Mouse (Mus musculus) stomach, embryonic 14.5 days (tissue): ENCODE data around the gene Baz2b. TPM values are rescaled to one million over a fixed set of nuclear protein-coding genes. Genes with fewer than 3 reads are reported as not detected.

Experiments used
- ATAC-seq: fragments of 200-750 bp; cut with Nextera tagmentation; 2 replicates; pipeline ENCODE4 v1.8.0; 2017; ENCODE audit warnings: low read depth, moderate TSS enrichment; ENCODE audit not compliant: insufficient number of reproducible peaks, insufficient read depth, low FRiP score
- H3K27ac ChIP-seq: fragments of 300-500 bp; sonication (generic); 2 replicates; pipeline ENCODE4 v1.5.1; 2014; ENCODE audit warnings: mild to moderate bottlenecking, low read length, moderate library complexity, mixed read lengths
- H3K27me3 ChIP-seq: fragments of 300-500 bp; sonication (generic); 2 replicates; pipeline ENCODE4 v1.6.1; 2014; ENCODE audit warnings: low read length, control low read depth, mixed read lengths; ENCODE audit not compliant: control insufficient read depth, insufficient read depth
- H3K36me3 ChIP-seq: fragments of 300-500 bp; sonication (generic); 2 replicates; pipeline ENCODE4 v1.6.1; 2014; ENCODE audit warnings: mild to moderate bottlenecking, control low read depth, low read length, moderate library complexity, mixed read lengths; ENCODE audit not compliant: control insufficient read depth, insufficient read depth
- H3K4me1 ChIP-seq: fragments of 300-500 bp; sonication (generic); 2 replicates; pipeline ENCODE4 v1.6.1; 2014; ENCODE audit warnings: low read length, control low read depth, mixed read lengths; ENCODE audit not compliant: control insufficient read depth, insufficient read depth
- H3K4me2 ChIP-seq: fragments of 300-500 bp; sonication (generic); replicated peaks from 2 replicates; pipeline ENCODE4 v1.6.1; 2014; ENCODE audit warnings: low read depth, low read length, control low read depth
- H3K4me3 ChIP-seq: fragments of 300-500 bp; sonication (generic); 2 replicates; pipeline ENCODE4 v1.5.1; 2014; ENCODE audit warnings: low read depth, low read length, control low read depth
- H3K9ac ChIP-seq: fragments of 300-500 bp; sonication (generic); replicated peaks from 2 replicates; pipeline ENCODE4 v1.6.1; 2014; ENCODE audit warnings: low read depth, mild to moderate bottlenecking, control low read depth, low read length, moderate library complexity, mixed read lengths
- H3K9me3 ChIP-seq: fragments of 300-500 bp; sonication (generic); 2 replicates; pipeline ENCODE4 v1.6.1; 2016; ENCODE audit warnings: low read depth, low read length, control low read depth; ENCODE audit not compliant: control insufficient read depth
- WGBS: fragments of 180-500 bp; shearing (Covaris S2); extraction: QIAGEN DNeasy Blood & Tissue Kit; methylation state at CpG from one replicate; pipeline ENCODE4 v1.1.7; 2014; 5-methylcytosine and 5-hydroxymethylcytosine counted together
- polyA plus RNA-seq: library from polyadenylated mRNA; unstranded; fragments of >200 nt; fragmentation: Nextera tagmentation; extraction: Ambion mirVana; gene quantifications from 2 replicates; pipeline ENCODE4 v1.2.1, GENCODE M21; 2014

Gene Baz2b
- polyA plus RNA-seq, 1 experiment from 2014 or later: 80.0 TPM

- Histone ChIP-seq H3K9ac (peak overlapping the region; percentile 95), H3K27me3 (no peaks in the 10 kb centered on the region), H3K36me3 (peaks cover 6% of the 10 kb centered on the region; the same call in 1 of the 2 replicates), H3K4me3 (peak overlapping the region; percentile 90), H3K9me3 (no peaks in the 10 kb centered on the region), H3K4me1 (peaks cover 11% of the 10 kb centered on the region; the same call in 1 of the 2 replicates), H3K27ac (peak overlapping the region; percentile 76), H3K4me2 (peak overlapping the region; percentile 69)
- under 1% methylated on average over 35 of the region's 35 CpGs for WGBS
- 0 out of 2 replicates have a peak, but pooled peaks have one; percentile 25 for ATAC-seq
Measured at GRCm38 (mm10) chr2:60209122-60209611, 472 bp downstream of the Baz2b start.

- H3K27ac ChIP-seq: no peak overlapping the region
- WGBS: 79% methylated on average over 6 of the region's 6 CpGs
- H3K4me1 ChIP-seq: peaks cover 1% of the 10 kb centered on the region; the same call in 1 of the 2 replicates
- H3K4me2 ChIP-seq: no peak overlapping the region
- no peak overlapping the region for H3K9ac ChIP-seq
- no peaks in the 10 kb centered on the region for H3K27me3 ChIP-seq
- H3K9me3 ChIP-seq: no peaks in the 10 kb centered on the region
- ATAC-seq: no peak
- H3K4me3 ChIP-seq: no peak overlapping the region
- H3K36me3 ChIP-seq: peaks cover 3% of the 10 kb centered on the region; the same call in 1 of the 2 replicates
Measured at GRCm38 (mm10) chr2:60205795-60206194, 3.8 kb downstream of the Baz2b start.

DNA sequence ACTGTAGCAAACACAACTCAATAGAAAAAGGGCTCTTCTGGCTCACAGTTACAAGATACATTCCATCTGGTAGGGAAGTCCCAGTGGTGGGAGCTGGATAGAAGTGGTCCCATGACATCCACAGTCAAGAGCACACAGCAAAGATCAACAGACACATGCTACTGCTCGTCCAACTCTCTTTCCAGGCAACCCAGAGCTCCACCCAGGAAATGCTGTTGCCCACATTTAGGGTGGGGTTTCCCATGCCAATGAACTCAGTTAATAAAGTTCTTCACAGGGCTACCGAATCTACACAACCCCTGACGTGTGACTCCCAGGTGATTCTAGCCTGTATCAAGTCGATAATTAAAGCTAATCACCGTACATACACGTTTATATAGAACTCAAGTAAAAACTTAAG is 5.5 kb downstream of the Baz2b start:
- peaks cover 3% of the 10 kb centered on the region; the same call in 1 of the 2 replicates for H3K36me3 ChIP-seq
- H3K4me2 ChIP-seq: no peak overlapping the region
- 84% methylated on average over 6 of the region's 6 CpGs for WGBS
- no peaks in the 10 kb centered on the region for H3K27me3 ChIP-seq
- H3K9ac ChIP-seq: no peak overlapping the region
- no peak overlapping the region for H3K27ac ChIP-seq
- no peak for ATAC-seq
- no peaks in the 10 kb centered on the region for H3K9me3 ChIP-seq
- no peaks in the 10 kb centered on the region for H3K4me1 ChIP-seq
- no peak overlapping the region for H3K4me3 ChIP-seq

GRCm38 (mm10) chr2:60203733-60204132 is 5.9 kb downstream of the Baz2b start:
- Histone ChIP-seq H3K4me1 (no peaks in the 10 kb centered on the region), H3K4me2 (no peak overlapping the region), H3K9ac (no peak overlapping the region), H3K36me3 (peaks cover 3% of the 10 kb centered on the region; the same call in 1 of the 2 replicates), H3K27ac (no peak overlapping the region), H3K9me3 (no peaks in the 10 kb centered on the region), H3K4me3 (no peak overlapping the region), H3K27me3 (no peaks in the 10 kb centered on the region)
- no peak for ATAC-seq
- 92% methylated on average over 4 of the region's 4 CpGs for WGBS

GRCm38 (mm10) chr2:60202900-60203530 is 6.6 kb downstream of the Baz2b start:
- H3K9ac ChIP-seq: no peak overlapping the region
- no peaks in the 10 kb centered on the region for H3K9me3 ChIP-seq
- peaks cover 3% of the 10 kb centered on the region; the same call in 1 of the 2 replicates for H3K36me3 ChIP-seq
- no peaks in the 10 kb centered on the region for H3K27me3 ChIP-seq
- no peak overlapping the region for H3K27ac ChIP-seq
- 85% methylated on average over 8 of the region's 8 CpGs for WGBS
- no peak for ATAC-seq
- no peak overlapping the region for H3K4me2 ChIP-seq
- no peaks in the 10 kb centered on the region for H3K4me1 ChIP-seq
- H3K4me3 ChIP-seq: no peak overlapping the region

DNA sequence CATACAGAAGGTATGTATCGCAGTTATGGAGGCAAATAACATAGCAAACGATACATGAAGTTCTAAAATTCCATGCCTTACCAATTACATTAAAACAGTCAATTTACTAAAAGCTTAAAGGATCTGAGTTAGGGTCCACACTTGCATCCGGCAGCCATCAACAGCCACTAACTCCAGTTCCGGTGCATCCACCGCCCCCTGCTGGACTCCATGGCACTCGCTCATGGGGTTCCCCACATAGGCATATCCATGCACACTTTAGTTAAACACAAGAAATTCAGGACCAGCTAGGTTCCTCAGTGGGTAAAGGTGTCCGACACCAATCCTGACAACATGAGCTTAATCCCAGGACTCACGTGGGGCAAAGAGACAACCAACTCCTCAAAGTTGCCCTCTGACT is 9.0 kb downstream of the Baz2b start:
- 53% methylated on average over 8 of the region's 8 CpGs for WGBS
- Histone ChIP-seq H3K4me3 (no peak overlapping the region), H3K9ac (no peak overlapping the region), H3K27me3 (no peaks in the 10 kb centered on the region), H3K4me1 (no peaks in the 10 kb centered on the region), H3K27ac (no peak overlapping the region), H3K36me3 (peaks cover under 1% of the 10 kb centered on the region; the same call in 1 of the 2 replicates), H3K4me2 (no peak overlapping the region), H3K9me3 (no peaks in the 10 kb centered on the region)
- no peak for ATAC-seq

DNA sequence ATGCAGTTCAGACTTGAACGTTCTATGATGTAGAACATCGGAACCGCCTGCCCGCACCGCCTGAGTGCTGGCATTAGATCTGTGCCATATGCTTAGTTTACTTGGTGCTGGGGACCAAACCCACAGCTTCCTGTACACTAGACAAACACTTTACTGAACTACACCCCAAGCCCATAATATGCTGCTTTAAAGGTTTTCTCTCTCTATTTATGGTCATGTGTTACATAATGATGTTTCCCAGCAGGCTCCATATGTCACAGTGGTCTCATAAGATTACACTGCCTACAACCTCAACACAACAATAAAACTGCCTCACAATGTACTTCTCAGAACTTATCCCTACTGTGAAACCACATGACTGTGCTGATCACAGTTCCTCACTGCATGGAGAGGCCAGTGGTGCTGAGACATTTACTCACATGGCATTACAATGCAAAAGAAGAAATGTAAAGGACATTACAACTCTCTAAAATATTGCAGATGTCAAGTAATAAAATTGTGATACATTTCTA is 9.5 kb downstream of the Baz2b start:
- WGBS: 95% methylated on average over 5 of the region's 5 CpGs

GRCm38 (mm10) chr2:60196841-60197240 is 12.8 kb downstream of the Baz2b start:
- H3K9ac ChIP-seq: no peak overlapping the region
- H3K27ac ChIP-seq: no peak overlapping the region
- no peak overlapping the region for H3K4me2 ChIP-seq
- H3K9me3 ChIP-seq: no peaks in the 10 kb centered on the region
- no peak for ATAC-seq
- 78% methylated on average over 1 of the region's 1 CpGs for WGBS
- H3K36me3 ChIP-seq: no peaks in the 10 kb centered on the region
- no peaks in the 10 kb centered on the region for H3K27me3 ChIP-seq
- no peak overlapping the region for H3K4me3 ChIP-seq
- no peaks in the 10 kb centered on the region for H3K4me1 ChIP-seq

More for the DNA sequence above, 9.5 kb downstream of the Baz2b start:
- H3K9me3 ChIP-seq: no peaks in the 10 kb centered on the region
- H3K4me3 ChIP-seq: no peak overlapping the region
- H3K27me3 ChIP-seq: no peaks in the 10 kb centered on the region
- H3K4me1 ChIP-seq: no peaks in the 10 kb centered on the region
- H3K36me3 ChIP-seq: no peaks in the 10 kb centered on the region
- H3K4me2 ChIP-seq: no peak overlapping the region
- no peak for ATAC-seq
- H3K27ac ChIP-seq: no peak overlapping the region
- no peak overlapping the region for H3K9ac ChIP-seq
